Mouse (Mus musculus): ENCODE results near the gene Stoml3.

DNA sequence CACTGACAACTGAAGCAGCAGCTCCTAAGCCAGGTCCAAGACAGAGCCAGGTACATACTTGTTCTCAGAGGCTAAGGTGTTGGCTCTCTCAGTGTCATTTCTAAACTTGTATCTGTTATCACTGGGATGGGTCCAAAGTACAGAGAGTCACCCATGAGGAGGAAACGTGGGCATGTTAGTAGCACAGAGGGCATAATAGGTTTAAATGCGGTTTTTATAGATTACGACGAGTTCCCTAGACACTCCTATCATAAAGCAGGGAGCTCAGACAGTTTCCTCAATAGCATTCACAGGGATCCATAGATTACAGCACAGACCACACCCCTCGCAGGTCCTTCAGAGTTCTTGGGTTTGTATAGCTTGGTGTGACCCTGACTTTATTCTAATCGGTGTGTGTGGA is 34.4 kb upstream of the Stoml3 start:
- TF ChIP-seq CTCF (IDR thresholded peaks at IDR 0.05; ENCODE audit: low read depth) (no peak), EP300 (IDR thresholded peaks at IDR 0.05; ENCODE audit: low read depth) (no peak)
